ENCODE assay signal across 8 mouse cellular contexts in genomic region chr11:106013556-106014225, GRCm38 (mm10). TPM values are rescaled to one million over a fixed set of nuclear protein-coding genes. Genes with fewer than 3 reads are reported as not detected.
DNase-seq lines count a peak whose midpoint lies in the region; ATAC-seq lines count a peak whose summit lies in the region.

No protein-coding gene starts in this region.

- no peak overlapping the region for H3K9ac ChIP-seq in hindbrain, embryonic 13.5 days
- H3K9ac ChIP-seq in hindbrain, embryonic 11.5 days (ENCODE audit: low read depth, low read length), result no peak overlapping the region

- WGBS in hindbrain, embryonic 13.5 days, result 66% methylated on average over 11 of the region's 11 CpGs
- WGBS in hindbrain, embryonic 11.5 days, result 75% methylated on average over 11 of the region's 11 CpGs

- no peaks in the 10 kb centered on the region for H3K9me3 ChIP-seq in hindbrain, embryonic 13.5 days
- no peaks in the 10 kb centered on the region for H3K9me3 ChIP-seq in hindbrain, embryonic 11.5 days (ENCODE audit: control insufficient read depth, low read length)

- H3K4me3 ChIP-seq in hindbrain, embryonic 13.5 days, result no peak overlapping the region
- H3K4me3 ChIP-seq in hindbrain, embryonic 11.5 days (ENCODE audit: low read depth, low read length), result no peak overlapping the region

- no peak overlapping the region for H3K4me2 ChIP-seq in hindbrain, embryonic 13.5 days
- no peak overlapping the region for H3K4me2 ChIP-seq in hindbrain, embryonic 11.5 days (replicated peaks; ENCODE audit: low read depth, low read length)

- no peaks in the 10 kb centered on the region for H3K36me3 ChIP-seq in hindbrain, embryonic 13.5 days
- no peaks in the 10 kb centered on the region for H3K36me3 ChIP-seq in hindbrain, embryonic 11.5 days (ENCODE audit: control insufficient read depth, insufficient read depth, low read length)

- peaks cover 25% of the 10 kb centered on the region for H3K4me1 ChIP-seq in hindbrain, embryonic 13.5 days (replicated peaks)
- H3K4me1 ChIP-seq in hindbrain, embryonic 11.5 days (replicated peaks; ENCODE audit: control insufficient read depth, insufficient read depth, low read length), result no peaks in the 10 kb centered on the region

- ATAC-seq in hindbrain, embryonic 13.5 days (ENCODE audit: low FRiP score), result 0 out of 2 replicates have a peak, but pooled peaks have one; percentile 32
- no peak for ATAC-seq in hindbrain, embryonic 11.5 days (ENCODE audit: low FRiP score)

- peaks cover 28% of the 10 kb centered on the region for H3K27me3 ChIP-seq in hindbrain, embryonic 13.5 days
- no peaks in the 10 kb centered on the region for H3K27me3 ChIP-seq in hindbrain, embryonic 11.5 days (ENCODE audit: control insufficient read depth, insufficient read depth, low read length)

- H3K27ac ChIP-seq in hindbrain, embryonic 13.5 days, result no peak overlapping the region; the same call in 1 of the 2 replicates
- no peak overlapping the region for H3K27ac ChIP-seq in hindbrain, embryonic 11.5 days (ENCODE audit: low read depth, low read length)

- DNase-seq in hindbrain, embryonic 11.5 days (ENCODE audit: low spot score), result no peak
- peak; percentile 57 for DNase-seq in urinary bladder, postnatal 14 days (ENCODE audit: low spot score)
- DNase-seq in urinary bladder, adult 18-20 months (ENCODE audit: low spot score in 2 of 2), result no peak
- peak; percentile 37 to 76 for DNase-seq in kidney, postnatal 36 days
- DNase-seq in skeletal muscle tissue, adult 2 months (ENCODE audit: low read depth, low spot score), result peak; percentile 37
- no peak for DNase-seq in embryo, embryonic 9.5 days (ENCODE audit: extremely low spot score)
- no peak for DNase-seq in ovary, postnatal 14 days (ENCODE audit: low spot score)

RNA-seq across cellular contexts. Expression of gene Kcnh6, which starts 5.8 kb away (rescaled TPM):
- 1.7 and 2.3 TPM in 2 replicates for polyA plus RNA-seq in hindbrain, embryonic 13.5 days (2015; fragmentation: Nextera tagmentation; extraction: Ambion mirVana)
- polyA plus RNA-seq in hindbrain, embryonic 11.5 days (2014; fragmentation: Nextera tagmentation; extraction: Ambion mirVana), result 0.46 and 0.75 TPM in 2 replicates

RNA-seq across cellular contexts. Expression of gene Ace3, which starts 19.2 kb away (rescaled TPM):
- 0.08 TPM in 1 of 2 replicates, not detected in the other for polyA plus RNA-seq in hindbrain, embryonic 13.5 days (2015; fragmentation: Nextera tagmentation; extraction: Ambion mirVana)
- not detected in 2 replicates for polyA plus RNA-seq in hindbrain, embryonic 11.5 days (2014; fragmentation: Nextera tagmentation; extraction: Ambion mirVana)

RNA-seq across cellular contexts. Expression of gene Dcaf7, which starts 23.0 kb away (rescaled TPM):
- 117 and 123 TPM in 2 replicates for polyA plus RNA-seq in hindbrain, embryonic 13.5 days (2015; fragmentation: Nextera tagmentation; extraction: Ambion mirVana)
- 70.1 and 77.6 TPM in 2 replicates for polyA plus RNA-seq in hindbrain, embryonic 11.5 days (2014; fragmentation: Nextera tagmentation; extraction: Ambion mirVana)

RNA-seq across cellular contexts. Expression of gene Ace, which starts 45.9 kb away (rescaled TPM):
- polyA plus RNA-seq in hindbrain, embryonic 13.5 days (2015; fragmentation: Nextera tagmentation; extraction: Ambion mirVana), result 2.4 and 2.5 TPM in 2 replicates
- 0.46 and 0.53 TPM in 2 replicates for polyA plus RNA-seq in hindbrain, embryonic 11.5 days (2014; fragmentation: Nextera tagmentation; extraction: Ambion mirVana)

RNA-seq across cellular contexts. Expression of gene Taco1, which starts 52.2 kb away (rescaled TPM):
- 8.1 and 8.4 TPM in 2 replicates for polyA plus RNA-seq in hindbrain, embryonic 13.5 days (2015; fragmentation: Nextera tagmentation; extraction: Ambion mirVana)
- 8.7 and 11.7 TPM in 2 replicates for polyA plus RNA-seq in hindbrain, embryonic 11.5 days (2014; fragmentation: Nextera tagmentation; extraction: Ambion mirVana)

Comparison
In these comparisons a context has a peak if more than half of its experiments do, and no peak if none do; other contexts are left out.
1. DNase-seq: peak in urinary bladder, postnatal 14 days (single experiment), kidney, postnatal 36 days (2 of 2) and skeletal muscle tissue, adult 2 months (single experiment); none in hindbrain, embryonic 11.5 days (single experiment), urinary bladder, adult 18-20 months (0 of 2), embryo, embryonic 9.5 days (single experiment) and ovary, postnatal 14 days (single experiment).